Mouse (Mus musculus): ENCODE measurements around the gene Dennd4c.

Gene Dennd4c

GRCm38 (mm10) chr4:86748336-86749291 is at the start of gene Dennd4c:
TSS of gene Dennd4c (plus strand) at chr4:86748555.
- in situ Hi-C loops (cut with MseI, MboI), result no loop called here

DNA sequence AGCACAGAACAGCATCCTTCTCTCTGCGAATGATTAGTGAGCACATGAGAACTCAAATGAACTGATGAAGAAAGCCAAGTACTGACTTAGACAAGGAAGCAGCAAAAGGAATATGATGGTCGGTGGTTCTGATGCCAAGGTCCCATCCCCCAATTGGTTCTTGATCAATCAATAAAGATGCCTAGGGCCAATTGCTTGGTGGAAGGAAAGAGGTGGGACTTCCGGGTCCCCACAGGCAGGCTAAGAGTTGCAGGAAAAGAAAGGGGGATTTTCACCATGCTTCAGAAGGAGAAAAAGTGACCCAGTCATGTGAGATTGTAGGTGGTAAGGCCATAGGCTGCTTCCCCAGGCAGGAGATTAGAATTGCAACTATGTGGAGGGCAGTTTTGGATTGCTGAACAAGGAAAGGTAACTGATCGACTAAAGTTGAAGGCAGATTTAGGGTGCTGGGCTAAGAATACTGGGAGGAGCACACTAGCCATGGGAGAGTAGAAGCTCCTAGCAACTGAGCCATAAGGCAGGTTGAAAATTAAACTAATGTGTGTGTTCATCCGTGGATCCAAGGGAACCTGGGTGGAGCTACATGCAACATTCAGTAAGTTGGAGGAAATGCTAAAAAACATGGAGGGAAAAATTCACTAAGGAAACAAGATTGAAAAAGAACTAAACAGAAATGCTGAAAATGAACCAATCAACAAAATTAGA is 49.0 kb upstream of the Dennd4c start:
- in situ Hi-C loops (cut with MseI, MboI), result no loop called here

- in situ Hi-C loops (cut with MseI, MboI), result no loop called here
These were observed 39.6 kb upstream of the Dennd4c start for GRCm38 (mm10) chr4:86708801-86709200.

DNA sequence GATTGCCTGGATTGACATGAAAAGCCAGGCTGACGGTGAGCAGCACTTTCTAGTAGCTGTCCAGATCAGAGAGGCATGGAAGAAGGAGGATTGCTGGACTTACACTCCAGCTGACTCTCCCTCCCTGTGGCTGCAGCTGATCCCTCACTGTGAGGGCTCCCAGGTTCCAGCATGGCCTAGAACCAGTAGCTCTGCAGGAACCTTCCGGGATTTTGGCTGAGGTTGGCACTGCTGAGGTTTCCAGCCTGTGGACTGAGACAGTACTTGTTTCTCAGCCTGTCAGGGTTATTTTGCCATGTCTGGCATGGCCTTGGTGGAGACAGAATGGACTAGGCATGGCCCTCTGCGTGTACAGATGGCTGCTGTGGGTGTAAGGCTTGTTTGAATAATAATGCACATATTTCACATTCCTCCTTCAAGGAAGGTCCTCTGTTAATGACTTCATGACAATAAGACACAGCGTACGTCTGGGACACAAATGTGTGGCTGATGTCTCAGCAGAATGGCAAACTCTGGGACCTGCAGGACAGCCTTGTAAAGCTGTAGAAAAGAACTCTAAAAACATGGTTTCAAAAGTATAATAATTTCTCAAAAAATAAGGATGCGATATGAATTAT is 38.2 kb upstream of the Dennd4c start:
- in situ Hi-C loops (cut with MseI, MboI), result no loop called here

GRCm38 (mm10) chr4:86710666-86711215 is 37.6 kb upstream of the Dennd4c start:
- in situ Hi-C loops (cut with MseI, MboI), result no loop called here

DNA sequence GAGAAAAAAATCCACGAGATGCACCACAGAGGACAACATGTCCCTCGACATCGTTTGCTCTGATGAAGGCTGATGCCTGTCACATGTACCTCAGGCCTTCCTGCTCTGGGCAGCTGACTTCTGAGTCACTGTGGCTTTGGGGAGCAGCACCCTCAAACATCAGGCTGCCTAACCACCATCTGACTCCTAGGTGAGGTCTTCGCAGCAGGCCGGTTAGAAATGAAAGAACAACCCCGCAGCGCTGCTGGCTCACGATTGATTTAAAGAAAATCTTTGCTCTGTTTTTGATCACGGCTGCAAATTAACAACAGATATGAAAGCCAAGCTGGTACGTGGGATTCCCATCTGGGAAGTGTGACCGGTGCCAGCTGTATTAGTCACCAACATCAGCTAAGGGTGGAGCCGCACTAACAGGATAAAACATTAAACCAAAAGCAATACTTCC is 35.6 kb upstream of the Dennd4c start:
- in situ Hi-C loops (cut with MseI, MboI), result no loop called here

- in situ Hi-C loops (cut with MseI, MboI), result no loop called here
These were observed 34.8 kb upstream of the Dennd4c start for GRCm38 (mm10) chr4:86713518-86713917.

- in situ Hi-C loops (cut with MseI, MboI), result no loop called here
These were observed 33.0 kb upstream of the Dennd4c start for GRCm38 (mm10) chr4:86715341-86715740.

DNA sequence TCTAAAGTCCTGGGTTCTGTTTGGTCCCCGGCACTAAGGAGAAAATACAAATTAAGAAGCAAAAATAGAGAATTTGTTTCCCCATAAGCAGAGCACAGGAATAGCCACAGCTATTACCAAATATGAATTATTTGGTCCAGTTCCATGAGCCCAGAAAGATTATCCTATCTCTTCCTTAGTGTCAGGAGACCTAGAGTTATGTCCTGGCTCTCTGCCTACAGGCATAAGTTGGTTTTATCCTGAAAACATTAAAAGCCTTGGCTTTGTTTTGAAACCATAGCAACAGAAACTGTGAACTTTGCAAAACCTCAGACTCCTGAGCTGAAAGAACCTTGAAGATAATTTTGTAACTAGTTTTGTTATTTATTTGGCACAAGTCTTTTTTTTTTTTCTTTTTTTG is 31.2 kb upstream of the Dennd4c start:
- in situ Hi-C loops (cut with MseI, MboI), result no loop called here

DNA sequence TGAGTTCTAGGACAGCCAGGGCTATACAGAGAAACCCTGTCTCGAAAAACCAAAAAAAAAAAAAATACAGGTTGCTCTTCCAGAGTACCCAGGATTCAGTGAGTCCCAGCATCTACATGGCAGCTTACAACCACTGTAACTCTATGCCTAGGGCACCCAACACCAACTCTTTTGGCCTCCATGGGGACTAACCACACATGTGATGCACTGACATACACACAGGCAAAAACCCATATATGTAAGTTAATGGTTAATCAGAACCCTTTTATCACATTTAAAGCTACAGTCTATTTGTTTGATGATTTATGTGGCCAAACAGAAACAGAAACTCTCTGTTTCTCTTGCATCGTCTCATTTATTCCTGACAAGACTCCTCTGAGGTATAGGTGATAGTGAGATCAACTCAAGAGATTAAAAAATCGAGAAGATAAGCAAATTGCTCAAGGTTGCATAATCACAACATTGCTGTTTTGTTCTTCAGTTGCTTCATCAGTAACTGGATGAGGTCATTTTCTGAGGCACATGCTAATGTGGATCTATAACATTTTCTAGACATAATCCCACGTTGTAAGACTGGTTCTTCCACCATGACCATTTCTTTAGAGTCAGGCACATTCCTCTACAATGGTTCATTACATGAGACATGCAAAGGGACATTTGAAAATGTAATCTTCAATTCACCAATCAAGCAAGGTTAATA is 29.3 kb upstream of the Dennd4c start:
- in situ Hi-C loops (cut with MseI, MboI), result no loop called here

GRCm38 (mm10) chr4:86721856-86722358 is 26.4 kb upstream of the Dennd4c start:
- in situ Hi-C loops (cut with MseI, MboI), result no loop called here

GRCm38 (mm10) chr4:86725175-86725574 is 23.2 kb upstream of the Dennd4c start:
- in situ Hi-C loops (cut with MseI, MboI), result no loop called here

DNA sequence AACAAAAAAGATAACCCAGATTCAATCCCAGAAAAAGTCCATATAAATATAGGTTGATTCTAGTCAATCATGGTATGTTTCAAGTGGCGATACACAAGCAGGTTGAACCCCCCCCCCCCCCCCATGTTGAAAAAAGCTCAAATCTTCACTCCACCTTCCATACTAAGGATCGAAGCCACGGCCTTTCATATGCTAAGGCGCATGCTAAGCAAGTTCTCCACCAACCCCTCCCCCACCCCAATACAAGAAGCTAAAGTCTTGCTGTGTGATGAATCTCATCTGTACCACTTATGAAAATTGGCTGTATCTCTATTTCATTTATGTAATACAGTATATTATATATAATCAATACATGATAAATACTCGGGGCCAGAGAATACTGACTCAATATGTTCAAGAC is 22.2 kb upstream of the Dennd4c start:
- in situ Hi-C loops (cut with MseI, MboI), result no loop called here

- in situ Hi-C loops (cut with MseI, MboI), result no loop called here
These were observed 18.5 kb upstream of the Dennd4c start for GRCm38 (mm10) chr4:86729829-86730228.

GRCm38 (mm10) chr4:86734088-86734841 is 14.1 kb upstream of the Dennd4c start:
- in situ Hi-C loops (cut with MseI, MboI), result no loop called here

DNA sequence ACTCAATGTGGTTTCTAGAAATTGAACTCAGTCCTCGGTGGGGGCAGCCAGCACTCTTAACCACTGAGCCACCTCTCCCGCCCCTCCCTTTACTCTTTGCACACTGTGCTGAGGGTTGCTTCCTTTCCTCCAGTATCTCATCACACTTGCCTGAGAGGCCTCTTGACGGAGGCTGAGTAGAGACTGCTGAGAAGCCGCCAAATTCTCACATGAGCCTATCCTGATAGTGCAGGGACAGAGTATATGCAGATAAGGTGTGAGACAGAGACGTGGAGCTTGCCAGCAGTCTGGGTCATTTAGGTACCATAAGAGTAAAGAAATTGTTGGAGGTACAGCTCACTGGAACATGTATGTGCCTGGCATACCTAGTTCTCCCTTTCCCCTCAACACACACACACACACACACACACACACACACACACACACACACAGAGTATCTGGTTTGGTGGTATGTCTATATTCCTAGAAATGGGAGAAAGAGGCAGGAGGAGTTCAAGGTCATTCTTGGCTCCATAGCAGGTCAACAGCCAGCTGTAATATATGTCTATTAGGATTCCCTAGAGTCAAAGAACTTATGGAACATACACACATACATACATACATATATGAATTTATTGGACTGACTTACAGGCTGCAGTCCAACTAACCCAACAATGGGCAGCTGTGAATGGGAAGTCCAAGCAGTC is 8.9 kb upstream of the Dennd4c start:
- in situ Hi-C loops (cut with MseI, MboI), result no loop called here

DNA sequence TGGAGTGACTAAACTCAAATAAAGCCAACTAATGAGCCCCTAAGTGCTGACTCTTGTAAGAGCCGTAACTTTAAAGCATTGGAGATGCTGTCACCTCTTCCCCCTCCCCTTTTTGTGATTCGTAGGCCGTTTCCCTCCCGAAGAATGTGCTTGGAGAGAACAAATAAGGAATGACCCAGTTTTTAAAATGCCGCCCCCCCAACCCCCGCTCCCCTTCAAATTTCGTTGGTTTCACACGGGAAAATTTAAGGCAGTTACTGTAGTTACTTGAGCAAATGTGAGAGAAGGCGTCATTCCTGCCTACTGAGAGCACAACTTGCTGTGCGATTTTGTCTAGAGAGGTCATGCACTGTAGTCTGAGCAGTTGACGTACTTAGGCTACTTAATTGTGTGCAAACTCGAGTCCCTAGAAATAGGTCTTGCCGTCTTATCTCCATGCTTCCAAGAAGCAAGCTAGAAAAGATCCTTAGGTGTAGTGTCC is 1.0 kb downstream of the Dennd4c start:
- in situ Hi-C loops (cut with MseI, MboI), result no loop called here

- in situ Hi-C loops (cut with MseI, MboI), result no loop called here
These were observed 2.1 kb downstream of the Dennd4c start for GRCm38 (mm10) chr4:86750346-86750945.

DNA sequence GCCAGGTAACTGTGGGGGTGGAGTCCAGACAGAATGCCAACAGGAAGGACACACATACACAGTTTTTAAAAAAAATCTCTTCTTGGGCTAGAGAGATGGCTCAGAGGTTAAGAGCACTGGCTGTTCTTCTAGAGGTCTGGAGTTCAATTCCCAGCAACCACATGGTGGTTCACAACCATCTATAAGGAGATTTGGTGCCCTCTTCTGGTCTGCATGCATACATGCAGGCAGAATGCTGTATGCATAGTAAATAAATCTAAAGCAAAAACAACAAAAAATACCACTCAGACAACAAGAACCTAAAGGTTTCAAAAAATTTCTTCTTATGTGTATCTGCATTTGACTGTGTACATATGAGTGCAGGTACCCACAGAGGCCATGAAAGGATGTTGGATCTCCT is 16.0 kb downstream of the Dennd4c start:
- in situ Hi-C loops (cut with MseI, MboI), result no loop called here

All from mouse trophoblast stem cell (cell line).